Mouse (Mus musculus): ENCODE data around the gene Usp3. TPM values are rescaled to one million over a fixed set of nuclear protein-coding genes. Genes with fewer than 3 reads are reported as not detected.

The Usp3 gene
- polyA plus RNA-seq, 1 experiment, result 20.4 TPM

DNA sequence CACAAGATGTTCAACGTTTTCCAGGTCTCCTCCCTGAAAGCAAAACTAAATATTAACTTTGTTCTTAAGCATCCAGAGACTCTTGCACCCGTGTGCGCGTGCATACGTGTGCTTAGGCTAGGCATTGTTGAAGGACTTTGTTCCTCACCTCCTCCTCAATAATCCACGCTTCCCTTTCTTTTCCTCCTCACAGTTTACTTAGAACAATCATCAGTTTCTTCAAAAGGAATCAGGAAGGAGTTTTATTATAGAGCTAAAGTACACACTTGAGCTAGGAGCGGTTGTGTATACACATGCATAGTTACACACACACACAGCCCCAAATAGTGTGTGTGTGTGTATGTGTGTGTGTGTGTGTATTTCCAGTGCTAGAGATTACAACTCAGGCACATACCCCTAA is 20.7 kb upstream of the Usp3 start:
- no peak overlapping the region for H3ac ChIP-seq (ENCODE audit: control insufficient read depth, insufficient read length)
- H3K4me3 ChIP-seq, result no peak overlapping the region
- no peak overlapping the region for H3K4me2 ChIP-seq (ENCODE audit: low read depth)
- TF ChIP-seq USF1 (IDR thresholded peaks at IDR 0.05; ENCODE audit: low read depth) (no peak), TCF12 (IDR thresholded peaks at IDR 0.05; ENCODE audit: insufficient read depth, poor library complexity, severe bottlenecking) (no peak), POLR2A (IDR thresholded peaks at IDR 0.05; ENCODE audit: insufficient read length, low read depth) (no peak), REST (IDR thresholded peaks at IDR 0.05; ENCODE audit: insufficient read depth, insufficient read length) (no peak), MAX (IDR thresholded peaks at IDR 0.05; ENCODE audit: low read depth) (no peak)
- H3K27me3 ChIP-seq (ENCODE audit: control insufficient read depth, insufficient read depth, insufficient read length), result no peaks in the 10 kb centered on the region
- H3K79me2 ChIP-seq (ENCODE audit: control insufficient read depth, insufficient read depth), result no peaks in the 10 kb centered on the region
- H3K36me3 ChIP-seq (ENCODE audit: control insufficient read depth, insufficient read depth), result no peaks in the 10 kb centered on the region

DNA sequence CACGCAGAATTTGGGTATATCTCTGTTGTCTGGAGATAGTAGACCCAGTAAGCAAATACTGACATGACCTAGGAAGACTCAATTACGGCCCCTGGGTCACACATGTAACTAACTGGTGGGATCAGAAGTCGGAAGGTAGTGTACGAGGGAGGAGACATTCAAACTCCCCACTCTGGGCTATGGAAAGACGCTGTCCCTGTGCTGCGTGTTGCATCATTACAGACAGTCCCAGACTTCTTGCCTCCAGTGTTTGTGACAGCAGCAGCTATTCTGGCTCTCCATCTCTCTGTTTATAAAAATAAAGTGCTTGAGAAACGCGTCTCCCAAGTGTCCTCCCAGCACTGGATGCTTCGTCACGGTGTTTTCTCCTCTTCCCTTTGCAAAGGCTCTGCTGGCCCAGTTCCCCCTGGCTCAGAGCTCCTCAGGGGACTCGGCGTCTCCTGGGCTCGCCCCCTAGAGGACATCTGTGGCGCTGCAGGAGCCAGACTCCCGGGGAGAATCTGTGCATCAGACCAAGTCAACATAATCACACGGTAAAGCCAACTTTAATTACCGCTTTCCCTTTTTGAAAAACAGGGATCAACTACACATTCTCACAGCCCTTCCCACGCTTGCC is 18.6 kb upstream of the Usp3 start:
- H3K4me3 ChIP-seq, result no peak overlapping the region
- H3K27me3 ChIP-seq (ENCODE audit: control insufficient read depth, insufficient read depth, insufficient read length), result no peaks in the 10 kb centered on the region
- no peak for TF ChIP-seq REST (IDR thresholded peaks at IDR 0.05; ENCODE audit: insufficient read depth, insufficient read length)
- no peak for TF ChIP-seq USF1 (IDR thresholded peaks at IDR 0.05; ENCODE audit: low read depth)
- TF ChIP-seq POLR2AphosphoS2 (IDR thresholded peaks at IDR 0.05; ENCODE audit: insufficient read length, low read depth), result no peak
- TF ChIP-seq TCF12 (IDR thresholded peaks at IDR 0.05; ENCODE audit: insufficient read depth, poor library complexity, severe bottlenecking), result no peak
- no peak for TF ChIP-seq TCF3 (IDR thresholded peaks at IDR 0.05; ENCODE audit: insufficient read length, low read depth)
- no peak for TF ChIP-seq POLR2A (IDR thresholded peaks at IDR 0.05; ENCODE audit: insufficient read length, low read depth)
- TF ChIP-seq CEBPB (IDR thresholded peaks at IDR 0.05; ENCODE audit: insufficient read depth, poor library complexity, severe bottlenecking), result no peak
- TF ChIP-seq SRF (IDR thresholded peaks at IDR 0.05; ENCODE audit: control insufficient read depth, insufficient read length, low read depth), result no peak
- no peak for TF ChIP-seq E2F4 (IDR thresholded peaks at IDR 0.05; ENCODE audit: insufficient read depth)
- no peak for TF ChIP-seq MYOG (IDR thresholded peaks at IDR 0.05; ENCODE audit: control insufficient read depth in 1 of 3, insufficient read depth in 1 of 3, insufficient read length in 2 of 3, low read depth in 2 of 3)
- no peak for TF ChIP-seq MAX (IDR thresholded peaks at IDR 0.05; ENCODE audit: low read depth)
- no peak for TF ChIP-seq MYOD1 (IDR thresholded peaks at IDR 0.05; ENCODE audit: control insufficient read depth in 1 of 3, insufficient read length in 2 of 3, low read depth in 2 of 3)
- peak overlapping the region; percentile 82 for H3K4me2 ChIP-seq (ENCODE audit: low read depth)
- H3ac ChIP-seq (ENCODE audit: control insufficient read depth, insufficient read length), result no peak overlapping the region
- H3K36me3 ChIP-seq (ENCODE audit: control insufficient read depth, insufficient read depth), result no peaks in the 10 kb centered on the region
- H3K79me2 ChIP-seq (ENCODE audit: control insufficient read depth, insufficient read depth), result no peaks in the 10 kb centered on the region

DNA sequence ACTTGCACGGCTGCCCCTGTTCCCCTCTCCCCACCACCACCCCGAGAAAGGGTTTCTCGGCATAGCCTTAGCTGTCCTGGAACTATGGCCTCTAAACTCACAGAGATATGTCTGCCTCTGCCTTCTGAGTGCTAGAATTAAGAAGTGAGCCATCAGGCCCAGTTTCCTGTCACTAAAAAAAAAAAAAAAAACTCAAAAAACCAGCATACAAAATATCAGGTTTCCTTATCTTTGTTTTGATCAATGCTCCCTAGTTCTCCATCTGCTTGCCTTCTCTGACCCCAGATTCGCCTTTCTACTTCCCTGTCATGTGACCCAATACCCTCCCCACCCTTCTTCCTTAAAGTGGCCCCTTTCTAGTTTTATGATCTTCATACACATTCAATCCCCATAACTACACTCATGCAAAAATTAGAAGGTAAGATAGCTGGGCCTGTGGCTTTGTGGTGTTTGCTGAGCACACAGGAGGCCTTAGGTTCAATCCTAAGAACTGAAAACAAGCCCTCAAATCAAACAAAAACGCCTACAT is 15.9 kb upstream of the Usp3 start:
- Histone ChIP-seq H3ac (ENCODE audit: control insufficient read depth, insufficient read length) (no peak overlapping the region), H3K79me2 (ENCODE audit: control insufficient read depth, insufficient read depth) (no peaks in the 10 kb centered on the region), H3K4me2 (ENCODE audit: low read depth) (no peak overlapping the region), H3K4me3 (no peak overlapping the region), H3K27me3 (ENCODE audit: control insufficient read depth, insufficient read depth, insufficient read length) (no peaks in the 10 kb centered on the region), H3K36me3 (ENCODE audit: control insufficient read depth, insufficient read depth) (no peaks in the 10 kb centered on the region)
- TF ChIP-seq CEBPB (IDR thresholded peaks at IDR 0.05; ENCODE audit: insufficient read depth, poor library complexity, severe bottlenecking), result no peak
- TF ChIP-seq E2F4 (IDR thresholded peaks at IDR 0.05; ENCODE audit: insufficient read depth), result no peak
- TF ChIP-seq TCF12 (IDR thresholded peaks at IDR 0.05; ENCODE audit: insufficient read depth, poor library complexity, severe bottlenecking), result no peak
- no peak for TF ChIP-seq POLR2AphosphoS2 (IDR thresholded peaks at IDR 0.05; ENCODE audit: insufficient read length, low read depth)
- no peak for TF ChIP-seq POLR2A (IDR thresholded peaks at IDR 0.05; ENCODE audit: insufficient read length, low read depth)
- no peak for TF ChIP-seq SRF (IDR thresholded peaks at IDR 0.05; ENCODE audit: control insufficient read depth, insufficient read length, low read depth)
- TF ChIP-seq TCF3 (IDR thresholded peaks at IDR 0.05; ENCODE audit: insufficient read length, low read depth), result no peak
- no peak for TF ChIP-seq MAX (IDR thresholded peaks at IDR 0.05; ENCODE audit: low read depth)
- TF ChIP-seq MYOG (IDR thresholded peaks at IDR 0.05; ENCODE audit: control insufficient read depth in 1 of 3, insufficient read depth in 1 of 3, insufficient read length in 2 of 3, low read depth in 2 of 3), result no peak
- TF ChIP-seq REST (IDR thresholded peaks at IDR 0.05; ENCODE audit: insufficient read depth, insufficient read length), result no peak
- TF ChIP-seq USF1 (IDR thresholded peaks at IDR 0.05; ENCODE audit: low read depth), result no peak
- no peak for TF ChIP-seq MYOD1 (IDR thresholded peaks at IDR 0.05; ENCODE audit: control insufficient read depth in 1 of 3, insufficient read length in 2 of 3, low read depth in 2 of 3)

DNA sequence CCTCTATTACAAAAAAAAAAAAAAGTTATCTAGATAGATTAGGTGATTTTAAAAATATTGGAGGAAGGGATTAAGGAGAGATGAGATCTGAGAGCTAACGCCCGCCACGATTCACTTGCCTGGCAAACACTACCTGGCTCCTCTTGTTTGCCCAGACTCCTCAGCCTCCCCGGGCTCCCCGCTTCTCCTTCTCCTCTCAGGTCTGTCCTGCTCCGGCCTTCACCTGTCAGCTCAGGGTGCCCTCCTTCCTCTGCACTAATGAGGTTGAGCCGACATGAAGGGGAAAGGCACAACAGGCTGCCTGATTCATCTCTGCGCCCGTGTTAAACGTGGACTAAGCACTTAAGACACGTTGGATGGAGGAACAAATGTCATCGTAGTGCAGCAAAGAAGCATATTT is 13.9 kb upstream of the Usp3 start:
- no peak overlapping the region for H3K4me2 ChIP-seq (ENCODE audit: low read depth)
- no peak overlapping the region for H3K4me3 ChIP-seq
- no peaks in the 10 kb centered on the region for H3K79me2 ChIP-seq (ENCODE audit: control insufficient read depth, insufficient read depth)
- H3ac ChIP-seq (ENCODE audit: control insufficient read depth, insufficient read length), result no peak overlapping the region
- H3K27me3 ChIP-seq (ENCODE audit: control insufficient read depth, insufficient read depth, insufficient read length), result no peaks in the 10 kb centered on the region
- TF ChIP-seq REST (IDR thresholded peaks at IDR 0.05; ENCODE audit: insufficient read depth, insufficient read length) (no peak), POLR2A (IDR thresholded peaks at IDR 0.05; ENCODE audit: insufficient read length, low read depth) (no peak), MYOG (IDR thresholded peaks at IDR 0.05; ENCODE audit: control insufficient read depth in 1 of 3, insufficient read depth in 1 of 3, insufficient read length in 2 of 3, low read depth in 2 of 3) (no peak), MAX (IDR thresholded peaks at IDR 0.05; ENCODE audit: low read depth) (no peak)
- no peaks in the 10 kb centered on the region for H3K36me3 ChIP-seq (ENCODE audit: control insufficient read depth, insufficient read depth)

All from myocyte (in vitro differentiated cells).